Mouse (Mus musculus) cortical plate, adult 2 months (tissue): ENCODE measurements around the gene Spag6.

Source experiments
- CTCF ChIP-seq: fragments of 200-500 bp; IDR thresholded peaks from 2 replicates; pipeline ENCODE4 v1.5.1; 2011; ENCODE audit warnings: mild to moderate bottlenecking, control low read depth, low read length; ENCODE audit not compliant: insufficient read depth; ENCODE audit errors: extremely low read depth
- POLR2A ChIP-seq: fragments of 200-500 bp; IDR thresholded peaks from 2 replicates; pipeline ENCODE4 v1.6.1; 2011; ENCODE audit warnings: mild to moderate bottlenecking, low read length, control low read depth; ENCODE audit not compliant: insufficient read depth; ENCODE audit errors: extremely low read depth

DNA sequence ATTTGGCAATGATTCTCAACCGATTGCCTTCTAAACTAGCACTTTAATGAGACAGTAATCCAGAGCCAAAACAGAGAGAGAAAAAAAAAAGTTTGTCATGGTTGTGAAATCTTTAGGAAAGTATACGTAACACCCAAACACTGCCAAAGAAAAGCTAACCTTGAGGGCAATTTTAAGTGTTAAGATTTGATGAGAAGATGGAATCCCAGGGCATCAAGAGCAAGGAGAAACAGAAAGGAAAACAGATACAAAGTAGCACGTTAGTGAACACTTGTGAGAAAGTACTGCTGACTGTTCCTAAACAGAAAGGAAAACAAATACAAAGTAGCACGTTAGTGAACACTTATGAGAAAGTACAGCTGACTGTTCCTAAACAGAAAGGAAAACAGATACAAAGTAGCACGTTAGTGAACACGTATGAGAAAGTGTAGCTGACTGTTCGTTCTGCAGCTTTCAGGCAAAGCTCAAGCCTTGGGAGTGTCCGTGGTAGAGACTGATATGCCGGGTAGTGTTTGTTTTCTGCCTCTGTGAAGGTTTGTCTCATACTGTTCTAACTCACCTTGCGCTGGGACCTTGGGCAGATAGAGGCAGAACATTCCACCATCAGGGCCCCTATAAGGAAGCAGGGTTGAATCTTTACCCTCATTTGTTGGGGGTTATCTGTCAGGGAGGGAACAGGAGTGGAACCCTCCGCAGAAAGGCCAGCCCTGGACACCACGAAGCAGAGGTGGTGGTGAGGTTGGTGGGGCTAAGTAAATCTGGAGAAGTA lies 71.8 kb downstream of the Spag6 start:
- TF ChIP-seq CTCF, result no peak
- TF ChIP-seq POLR2A, result no peak
